Mouse (Mus musculus): Measurements from ENCODE around the gene Prpf40b. TPM values are rescaled to one million over a fixed set of nuclear protein-coding genes. Genes with fewer than 3 reads are reported as not detected.

Prpf40b gene
- polyA plus RNA-seq, 1 experiment: 156 TPM

DNA sequence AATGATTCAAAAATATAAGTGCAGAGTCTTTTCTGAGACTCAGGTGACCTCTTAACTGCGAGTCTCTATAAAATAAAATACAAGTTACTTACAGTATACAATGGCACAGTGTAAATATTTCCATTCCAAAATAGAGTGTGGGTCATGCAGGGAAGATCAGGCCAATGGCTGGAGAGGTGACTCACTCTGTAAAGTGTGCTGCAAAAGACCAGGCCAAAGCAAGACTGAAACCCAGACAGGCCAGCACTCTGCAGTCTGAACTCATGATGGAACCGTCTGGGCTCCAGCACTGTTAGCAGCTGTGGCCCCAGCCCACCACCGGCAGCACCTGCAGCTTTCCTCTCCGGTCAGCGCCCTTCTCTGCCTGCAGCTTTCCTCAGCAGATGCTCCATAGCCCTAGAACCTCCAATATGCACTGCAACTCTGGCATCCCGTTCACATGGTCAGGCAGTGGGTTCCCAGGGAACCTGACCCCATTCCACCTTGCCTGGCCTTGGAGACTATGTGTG lies 39.6 kb upstream of the Prpf40b start:
- TF ChIP-seq CTCF (IDR thresholded peaks at IDR 0.05; ENCODE audit: extremely low read depth, insufficient read depth, low read length): no peak
- no peak for TF ChIP-seq POLR2A (IDR thresholded peaks at IDR 0.05; ENCODE audit: extremely low read depth, insufficient read depth, low read length)
- H3K27ac ChIP-seq (ENCODE audit: insufficient read depth, low read length): no peak overlapping the region
- H3K4me1 ChIP-seq (ENCODE audit: control insufficient read depth, insufficient read depth, low read length): peaks cover 5% of the 10 kb centered on the region; the same call in 1 of the 2 replicates
- H3K4me3 ChIP-seq (ENCODE audit: insufficient read depth, low read length): no peak overlapping the region

DNA sequence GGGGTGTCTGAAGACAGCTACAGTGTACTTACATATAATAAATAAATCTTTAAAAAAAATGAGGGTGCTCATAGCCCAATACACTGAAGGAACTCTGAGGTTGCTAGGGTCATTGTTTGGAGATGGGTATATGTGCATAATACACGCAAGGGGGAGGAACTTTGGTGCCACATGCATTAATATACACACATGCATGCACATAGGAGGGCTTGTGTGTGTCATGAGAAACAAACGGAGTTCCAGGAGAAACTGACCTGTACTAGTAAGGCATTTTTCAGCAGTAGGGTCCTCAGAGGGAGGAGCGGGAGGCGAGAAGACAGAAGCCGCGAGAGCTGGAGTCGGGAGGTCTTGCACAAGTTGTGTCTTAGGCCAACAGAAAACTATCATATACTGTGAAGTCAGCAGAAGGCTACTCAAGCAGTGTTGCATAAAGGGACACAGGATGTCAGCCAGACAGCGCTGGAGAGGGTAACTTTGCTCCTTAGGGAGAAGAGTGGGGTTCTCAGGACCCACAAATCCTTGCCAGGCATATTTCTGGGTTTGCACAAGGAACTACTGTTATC lies 35.6 kb upstream of the Prpf40b start:
- Histone ChIP-seq H3K4me1 (ENCODE audit: control insufficient read depth, insufficient read depth, low read length) (peaks cover 6% of the 10 kb centered on the region; the same call in 1 of the 2 replicates), H3K27ac (ENCODE audit: insufficient read depth, low read length) (no peak overlapping the region), H3K4me3 (ENCODE audit: insufficient read depth, low read length) (peak overlapping the region; percentile 22)
- TF ChIP-seq CTCF (IDR thresholded peaks at IDR 0.05; ENCODE audit: extremely low read depth, insufficient read depth, low read length) (no peak), POLR2A (IDR thresholded peaks at IDR 0.05; ENCODE audit: extremely low read depth, insufficient read depth, low read length) (no peak)

DNA sequence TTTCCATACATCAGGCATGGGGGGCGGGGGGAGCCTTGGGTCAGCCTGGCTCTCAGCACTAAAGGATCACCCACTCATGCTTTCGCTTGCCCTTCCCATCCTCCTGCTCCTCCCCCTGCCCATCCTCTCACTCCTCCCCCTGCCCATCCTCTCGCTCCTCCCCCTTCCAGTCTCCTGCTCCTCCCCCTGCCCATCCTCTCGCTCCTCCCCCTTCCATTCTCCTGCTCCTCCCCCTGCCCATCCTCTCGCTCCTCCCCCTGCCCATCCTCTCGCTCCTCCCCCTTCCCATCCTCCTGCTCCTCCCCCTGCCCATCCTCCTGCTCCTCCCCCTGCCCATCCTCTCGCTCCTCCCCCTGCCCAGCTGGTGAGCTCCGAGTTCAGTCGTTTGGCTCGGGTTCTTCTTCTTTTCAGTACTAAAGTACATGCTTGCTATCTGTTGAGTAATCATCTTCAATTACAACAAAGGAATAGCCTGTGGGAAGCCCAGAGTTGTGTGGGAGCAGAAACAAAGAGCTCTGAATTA lies 35.1 kb upstream of the Prpf40b start:
- Histone ChIP-seq H3K4me1 (ENCODE audit: control insufficient read depth, insufficient read depth, low read length) (peaks cover 6% of the 10 kb centered on the region; the same call in 1 of the 2 replicates), H3K4me3 (ENCODE audit: insufficient read depth, low read length) (peak overlapping the region; percentile 22), H3K27ac (ENCODE audit: insufficient read depth, low read length) (no peak overlapping the region)
- TF ChIP-seq POLR2A (IDR thresholded peaks at IDR 0.05; ENCODE audit: extremely low read depth, insufficient read depth, low read length): no peak
- TF ChIP-seq CTCF (IDR thresholded peaks at IDR 0.05; ENCODE audit: extremely low read depth, insufficient read depth, low read length): no peak

GRCm38 (mm10) chr15:99262702-99263101 lies 32.2 kb upstream of the Prpf40b start:
- Histone ChIP-seq H3K27ac (ENCODE audit: insufficient read depth, low read length) (no peak overlapping the region), H3K4me1 (ENCODE audit: control insufficient read depth, insufficient read depth, low read length) (peaks cover 6% of the 10 kb centered on the region; the same call in 1 of the 2 replicates), H3K4me3 (ENCODE audit: insufficient read depth, low read length) (no peak overlapping the region)
- TF ChIP-seq CTCF (IDR thresholded peaks at IDR 0.05; ENCODE audit: extremely low read depth, insufficient read depth, low read length): no peak
- TF ChIP-seq POLR2A (IDR thresholded peaks at IDR 0.05; ENCODE audit: extremely low read depth, insufficient read depth, low read length): no peak

GRCm38 (mm10) chr15:99264363-99264762 lies 30.5 kb upstream of the Prpf40b start:
- Histone ChIP-seq H3K27ac (ENCODE audit: insufficient read depth, low read length) (no peak overlapping the region), H3K4me3 (ENCODE audit: insufficient read depth, low read length) (no peak overlapping the region), H3K4me1 (ENCODE audit: control insufficient read depth, insufficient read depth, low read length) (peaks cover 6% of the 10 kb centered on the region; the same call in 1 of the 2 replicates)
- TF ChIP-seq POLR2A (IDR thresholded peaks at IDR 0.05; ENCODE audit: extremely low read depth, insufficient read depth, low read length) (no peak), CTCF (IDR thresholded peaks at IDR 0.05; ENCODE audit: extremely low read depth, insufficient read depth, low read length) (no peak)

GRCm38 (mm10) chr15:99265679-99266078 lies 29.2 kb upstream of the Prpf40b start:
- no peak overlapping the region for H3K4me3 ChIP-seq (ENCODE audit: insufficient read depth, low read length)
- TF ChIP-seq POLR2A (IDR thresholded peaks at IDR 0.05; ENCODE audit: extremely low read depth, insufficient read depth, low read length): no peak
- peak; percentile 83 for TF ChIP-seq CTCF (IDR thresholded peaks at IDR 0.05; ENCODE audit: extremely low read depth, insufficient read depth, low read length)
- no peaks in the 10 kb centered on the region for H3K4me1 ChIP-seq (ENCODE audit: control insufficient read depth, insufficient read depth, low read length)
- H3K27ac ChIP-seq (ENCODE audit: insufficient read depth, low read length): no peak overlapping the region

DNA sequence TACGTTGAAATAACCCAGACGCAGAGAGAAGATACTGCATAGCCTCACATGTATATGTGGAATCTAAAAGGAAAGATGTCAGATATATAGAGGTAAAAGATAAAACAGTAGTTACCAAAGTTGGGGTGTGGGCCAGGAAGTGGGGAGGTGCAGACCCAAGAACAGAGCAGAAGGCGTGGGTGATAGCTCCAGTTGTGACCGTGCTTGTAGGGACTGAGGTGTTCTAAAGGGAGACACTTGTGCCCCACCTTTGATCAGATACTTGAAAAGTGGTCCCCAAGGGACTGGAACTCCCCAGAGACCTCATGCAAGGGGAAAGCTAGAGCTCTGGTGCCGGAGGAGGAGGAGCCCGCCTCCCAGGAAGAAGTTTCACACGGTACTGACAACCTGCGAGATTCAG lies 18.8 kb upstream of the Prpf40b start:
- H3K27ac ChIP-seq (ENCODE audit: insufficient read depth, low read length): no peak overlapping the region
- TF ChIP-seq POLR2A (IDR thresholded peaks at IDR 0.05; ENCODE audit: extremely low read depth, insufficient read depth, low read length): no peak
- TF ChIP-seq CTCF (IDR thresholded peaks at IDR 0.05; ENCODE audit: extremely low read depth, insufficient read depth, low read length): no peak

GRCm38 (mm10) chr15:99278271-99278670 lies 16.6 kb upstream of the Prpf40b start:
- no peak overlapping the region for H3K4me3 ChIP-seq (ENCODE audit: insufficient read depth, low read length)
- H3K4me1 ChIP-seq (ENCODE audit: control insufficient read depth, insufficient read depth, low read length): no peaks in the 10 kb centered on the region
- TF ChIP-seq CTCF (IDR thresholded peaks at IDR 0.05; ENCODE audit: extremely low read depth, insufficient read depth, low read length) (no peak), POLR2A (IDR thresholded peaks at IDR 0.05; ENCODE audit: extremely low read depth, insufficient read depth, low read length) (no peak)
- no peak overlapping the region for H3K27ac ChIP-seq (ENCODE audit: insufficient read depth, low read length)

More for the DNA sequence above, 18.8 kb upstream of the Prpf40b start:
- Histone ChIP-seq H3K4me3 (ENCODE audit: insufficient read depth, low read length) (no peak overlapping the region), H3K4me1 (ENCODE audit: control insufficient read depth, insufficient read depth, low read length) (no peaks in the 10 kb centered on the region)

DNA sequence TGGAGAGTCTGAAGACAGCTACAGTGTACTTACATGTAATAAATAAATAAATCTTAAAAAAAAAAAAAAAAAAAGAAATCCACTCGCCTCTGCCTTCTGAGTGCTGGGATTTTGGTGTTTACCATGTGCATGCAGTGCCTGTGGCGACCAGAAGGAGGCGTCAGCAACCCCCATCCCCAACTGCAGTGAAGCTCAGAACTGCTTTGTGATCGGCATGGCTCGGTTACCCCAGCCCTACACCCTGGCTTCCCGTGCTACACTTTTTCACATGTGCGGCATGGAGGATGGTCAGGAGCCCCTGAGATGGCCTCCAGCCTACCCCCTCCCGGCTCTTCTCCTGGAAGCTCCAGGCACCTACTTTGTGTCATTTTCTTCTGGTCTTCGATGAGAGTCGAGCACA lies 11.4 kb upstream of the Prpf40b start:
- no peak overlapping the region for H3K4me3 ChIP-seq (ENCODE audit: insufficient read depth, low read length)
- no peak for TF ChIP-seq CTCF (IDR thresholded peaks at IDR 0.05; ENCODE audit: extremely low read depth, insufficient read depth, low read length)
- no peak for TF ChIP-seq POLR2A (IDR thresholded peaks at IDR 0.05; ENCODE audit: extremely low read depth, insufficient read depth, low read length)
- H3K4me1 ChIP-seq (ENCODE audit: control insufficient read depth, insufficient read depth, low read length): no peaks in the 10 kb centered on the region
- no peak overlapping the region for H3K27ac ChIP-seq (ENCODE audit: insufficient read depth, low read length)

Data from cortical plate, adult 2 months (tissue).